Mouse (Mus musculus) stomach, postnatal 0 days (tissue): ENCODE results near the gene Tex2.
A peak's percentile ranks its signal among the peaks of the same experiment; 100 is the strongest.

Experiments
- CTCF ChIP-seq: IDR thresholded peaks from 2 replicates; pipeline ENCODE4 v1.5.1; 2016; ENCODE audit warnings: antibody characterized with exemption, low read depth, mild to moderate bottlenecking, moderate library complexity
- EP300 ChIP-seq: optimal IDR thresholded peaks from 2 replicates; pipeline ENCODE3; 2016; ENCODE audit warnings: antibody characterized with exemption

DNA sequence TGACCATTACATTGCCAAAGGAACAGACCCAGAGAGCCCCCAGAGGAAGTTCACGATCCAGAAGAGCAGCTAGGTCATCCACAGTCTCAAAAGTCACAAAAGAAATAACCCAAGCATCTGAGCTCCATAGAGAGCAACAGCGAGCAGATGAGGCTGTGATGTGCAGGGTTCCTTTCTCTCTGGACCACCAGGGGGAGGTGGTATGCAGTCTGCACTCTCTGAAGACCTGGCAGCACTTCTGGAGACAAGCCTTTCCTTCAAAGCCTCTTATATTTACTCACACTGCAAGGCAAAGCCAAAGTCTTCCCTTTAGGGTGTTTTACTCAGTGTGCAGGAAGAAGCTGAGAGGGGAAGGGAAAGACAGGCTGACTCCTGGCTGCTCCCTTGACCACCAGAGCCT is 100.1 kb downstream of the Tex2 start:
- TF ChIP-seq CTCF (peak; percentile 84), EP300 (no peak)
